Mouse (Mus musculus): ENCODE data around the gene Tysnd1.

The Tysnd1 gene

GRCm38 (mm10) chr10:61741306-61741705 lies 46.0 kb downstream of the Tysnd1 start:
- no peak for DNase-seq

- DNase-seq: no peak
Observed at GRCm38 (mm10) chr10:61741873-61742272, 46.6 kb downstream of the Tysnd1 start.

GRCm38 (mm10) chr10:61742336-61742735 lies 47.0 kb downstream of the Tysnd1 start:
- DNase-seq: no peak

DNA sequence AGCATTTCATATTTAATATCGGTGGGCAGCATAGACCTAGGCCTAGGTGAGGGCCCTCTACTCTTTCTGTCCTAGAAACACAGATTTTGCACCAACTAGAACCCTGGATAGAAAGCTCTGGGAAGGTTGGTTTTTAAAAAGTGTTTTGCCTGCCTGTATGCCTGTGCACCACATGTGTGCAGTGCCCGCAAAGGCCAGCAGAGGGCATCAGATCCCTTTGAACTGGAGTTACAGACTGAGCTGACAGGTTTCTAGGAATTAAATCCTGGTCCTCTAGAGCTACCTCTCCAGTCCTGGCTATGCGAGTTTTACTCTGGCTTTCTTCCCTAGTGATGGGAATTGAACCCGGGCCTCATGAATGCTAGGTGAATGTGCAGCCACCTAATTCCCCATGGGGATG lies 49.8 kb downstream of the Tysnd1 start:
- DNase-seq: no peak

GRCm38 (mm10) chr10:61747302-61747701 lies 52.0 kb downstream of the Tysnd1 start:
- DNase-seq: no peak

DNA sequence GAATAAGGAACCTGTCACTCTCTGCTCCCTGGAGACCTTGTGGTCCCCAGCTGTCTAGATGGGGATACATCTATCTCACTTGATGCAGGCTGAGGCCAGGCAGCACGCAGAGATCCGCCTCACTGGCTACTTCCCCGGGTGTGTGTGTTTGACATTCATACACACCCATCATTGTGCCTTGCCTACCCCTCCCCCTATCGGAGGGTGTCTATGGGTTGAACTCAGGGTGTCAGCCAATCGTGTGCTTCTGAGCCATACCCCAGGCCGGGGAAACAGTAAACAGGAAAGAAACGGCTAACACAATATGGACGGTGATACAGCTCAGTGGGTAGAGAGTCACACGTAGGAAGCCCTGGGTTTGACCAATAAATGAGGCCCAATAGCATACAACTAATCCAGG lies 54.7 kb downstream of the Tysnd1 start:
- DNase-seq: no peak

DNA sequence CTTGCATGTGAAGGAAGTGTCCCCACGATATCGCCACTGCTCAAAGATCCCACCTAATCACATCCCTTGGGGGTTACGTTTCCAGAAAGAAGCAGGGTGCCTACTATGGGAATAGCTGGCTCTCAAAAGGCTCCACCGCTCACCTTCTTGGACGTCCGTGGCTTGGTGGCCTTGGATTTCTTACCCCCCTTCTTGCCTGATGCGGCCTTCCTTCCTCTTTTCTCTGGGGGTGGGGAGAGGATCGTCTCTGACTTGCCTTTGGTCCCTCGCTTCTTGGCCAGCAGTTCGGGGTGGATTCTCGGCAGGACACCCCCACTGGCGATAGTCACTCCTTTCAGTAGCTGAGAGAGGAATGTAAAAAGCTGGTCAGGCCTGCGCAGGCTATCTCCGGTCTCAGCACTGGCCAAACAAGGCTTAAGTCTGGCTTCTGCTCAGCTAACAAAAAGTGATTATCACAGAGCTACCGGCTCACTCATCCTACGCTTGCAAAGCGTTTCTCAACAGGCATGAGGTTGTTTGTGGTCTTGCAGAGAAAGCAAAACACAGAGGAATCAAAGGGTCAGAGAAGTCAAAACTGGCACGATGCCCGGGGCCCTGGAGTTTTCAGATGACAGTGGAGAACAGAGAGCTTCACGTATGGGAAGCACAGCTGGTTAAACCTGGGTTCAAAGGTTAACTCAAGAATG lies 56.4 kb downstream of the Tysnd1 start:
- DNase-seq: no peak

Data from cerebellum, adult 9-11 months (tissue).